9 mouse cellular contexts compared by ENCODE assay signal in the genomic region with DNA sequence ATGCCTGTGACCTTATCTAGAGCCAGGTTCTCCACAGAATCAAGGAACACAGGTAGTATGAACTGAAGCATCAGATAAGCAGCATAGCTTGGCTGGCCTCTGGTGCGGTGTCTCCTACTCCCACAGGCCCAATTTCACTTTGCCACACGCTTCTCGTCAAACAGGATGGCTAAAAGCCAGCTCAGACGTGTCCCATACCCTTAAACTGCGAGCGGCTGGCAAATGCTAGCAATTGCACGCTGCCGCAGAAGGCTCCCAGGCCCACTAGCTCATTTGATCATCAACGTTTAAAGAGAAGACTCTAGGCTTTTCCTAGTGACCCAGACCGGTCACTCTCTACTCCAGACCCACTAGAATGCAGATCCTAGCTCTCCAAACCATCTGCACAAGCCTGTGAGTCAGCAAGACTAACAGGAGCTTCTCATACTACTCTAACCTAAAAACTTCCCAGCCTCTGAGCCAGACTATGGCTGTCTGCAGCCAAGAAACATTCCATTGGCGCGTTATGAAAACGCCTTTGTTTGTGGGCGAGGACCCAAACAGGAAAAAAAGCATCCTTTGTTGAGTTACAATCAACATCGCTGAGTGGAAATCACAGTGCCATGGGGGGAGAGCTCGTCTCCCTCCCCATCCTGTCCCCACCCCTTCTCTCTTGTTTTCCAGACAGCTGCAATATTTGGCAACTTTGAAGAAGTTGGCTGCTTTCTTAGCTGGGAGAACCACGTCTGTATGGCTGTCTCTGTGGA. TPM values are rescaled to one million over a fixed set of nuclear protein-coding genes. Genes with fewer than 3 reads are reported as not detected.
DNase-seq lines count a peak whose midpoint lies in the region; ATAC-seq and TF ChIP-seq lines count a peak whose summit lies in the region.
"Had no signal": no experiment of that assay in that cellular context is flagged by ENCODE, and none has a peak within 500 bp of the region (broad histone marks: within the 10 kb centered on the region; RNA-seq: fewer than 3 reads in every experiment).

No protein-coding gene starts in this region.

- TF ChIP-seq POLR2A in cerebellum, adult 2 months (IDR thresholded peaks at IDR 0.05; ENCODE audit: borderline replicate concordance, insufficient read depth, low read length), result no peak

- no peaks in the 10 kb centered on the region for H3K27me3 ChIP-seq in cerebellum, adult 2 months (ENCODE audit: control insufficient read depth, insufficient read depth, low read length)
- H3K27me3 ChIP-seq in hindbrain, postnatal 0 days (ENCODE audit: insufficient read depth, low read length), result no peaks in the 10 kb centered on the region

- H3K4me2 ChIP-seq in hindbrain, postnatal 0 days (ENCODE audit: low read depth, low read length), result no peak overlapping the region

- no peak overlapping the region for H3K4me3 ChIP-seq in cerebellum, adult 2 months (replicated peaks; ENCODE audit: insufficient read depth, low read depth, low read length)
- no peak overlapping the region for H3K4me3 ChIP-seq in hindbrain, postnatal 0 days (ENCODE audit: low read length)

- no peaks in the 10 kb centered on the region for H3K4me1 ChIP-seq in cerebellum, adult 2 months (ENCODE audit: control insufficient read depth, insufficient read depth, low read length)
- H3K4me1 ChIP-seq in hindbrain, postnatal 0 days (ENCODE audit: insufficient read depth, low read length), result peaks cover 3% of the 10 kb centered on the region; the same call in 1 of the 2 replicates

- no peak overlapping the region for H3K9ac ChIP-seq in hindbrain, postnatal 0 days (replicated peaks; ENCODE audit: low read length)
- H3K9ac ChIP-seq: liver, embryonic 14.5 days had no signal

- DNase-seq in cerebellum, adult 2 months, result peak; percentile 17 to 54
- DNase-seq in cerebellum, adult 8-10 months, result no peak
- peak; percentile 58 for DNase-seq in urinary bladder, postnatal 14 days (ENCODE audit: low spot score)
- DNase-seq in urinary bladder, postnatal 4 days (ENCODE audit: low spot score in 2 of 2), result no peak
- DNase-seq in hindbrain, postnatal 0 days (ENCODE audit: low spot score), result peak; percentile 50
- peak; percentile 26 to 43 for DNase-seq in left cerebral cortex, postnatal 36 days (ENCODE audit: low spot score in 2 of 2)
- peak; percentile 52 for DNase-seq in testis, postnatal 10 days (ENCODE audit: low spot score)
- no peak for DNase-seq in spleen, adult 18-20 months

- peak overlapping the region; percentile 59; the same call in 1 of the 2 replicates for H3K27ac ChIP-seq in cerebellum, adult 2 months (ENCODE audit: insufficient read depth, low read length)
- peak overlapping the region; percentile 42; the same call in 1 of the 2 replicates for H3K27ac ChIP-seq in hindbrain, postnatal 0 days
- H3K27ac ChIP-seq: liver, embryonic 14.5 days had no signal

- H3K9me3 ChIP-seq in hindbrain, postnatal 0 days (ENCODE audit: low read length), result no peaks in the 10 kb centered on the region

- WGBS in cerebellum, adult 2 months, result 28% methylated on average over 17 of the region's 17 CpGs
- 38% methylated on average over 17 of the region's 17 CpGs for WGBS in hindbrain, postnatal 0 days

- H3K36me3 ChIP-seq in hindbrain, postnatal 0 days (ENCODE audit: insufficient read depth, low read length), result no peaks in the 10 kb centered on the region

- intact Hi-C loops in left cerebral cortex, postnatal 36 days (cut with DNase I), result no loop called here

- no peak for TF ChIP-seq CTCF in cerebellum, adult 2 months (IDR thresholded peaks at IDR 0.05; ENCODE audit: borderline replicate concordance, insufficient read depth, low read depth, low read length)
- no peak for TF ChIP-seq CTCF in hindbrain, postnatal 0 days (IDR thresholded peaks at IDR 0.05; ENCODE audit: low read depth)

- peak; percentile 54; the same call in 1 of the 2 replicates for ATAC-seq in hindbrain, postnatal 0 days

RNA-seq across cellular contexts. Expression of a gene that starts 3.5 kb away (rescaled TPM):
- 64.2 and 65.4 TPM in 2 replicates for polyA plus RNA-seq in cerebellum, adult 2 months (2012; rRNA removed)
- total RNA-seq in hindbrain, postnatal 0 days (2014; rRNA removed), result 3.6 and 6.1 TPM in 2 replicates
- polyA plus RNA-seq in hindbrain, postnatal 0 days (2015; fragmentation: Nextera tagmentation; extraction: Ambion mirVana), result 3.7 and 5.1 TPM in 2 replicates
- total RNA-seq in left cerebral cortex, postnatal 36 days (2021), result 10 to 100 TPM; 27.6 to 32.4 TPM

RNA-seq across cellular contexts. Expression of a gene that starts 17.3 kb away (rescaled TPM):
- not detected in 2 replicates for polyA plus RNA-seq in cerebellum, adult 2 months (2012; rRNA removed)
- not detected in 2 replicates for total RNA-seq in hindbrain, postnatal 0 days (2014; rRNA removed)
- polyA plus RNA-seq in hindbrain, postnatal 0 days (2015; fragmentation: Nextera tagmentation; extraction: Ambion mirVana), result not detected in 2 replicates
- total RNA-seq in left cerebral cortex, postnatal 36 days (2021), result under 1 TPM in 1 of 2 experiments, not detected in 1; 0.27 TPM

RNA-seq across cellular contexts. Expression of a gene that starts 22.4 kb away (rescaled TPM):
- polyA plus RNA-seq in cerebellum, adult 2 months (2012; rRNA removed), result 608 and 627 TPM in 2 replicates
- 194 and 224 TPM in 2 replicates for total RNA-seq in hindbrain, postnatal 0 days (2014; rRNA removed)
- 511 and 516 TPM in 2 replicates for polyA plus RNA-seq in hindbrain, postnatal 0 days (2015; fragmentation: Nextera tagmentation; extraction: Ambion mirVana)
- total RNA-seq in left cerebral cortex, postnatal 36 days (2021), result 100 to 1,000 TPM; 198 to 199 TPM

RNA-seq across cellular contexts. Expression of a gene that starts 30.4 kb away (rescaled TPM):
- not detected in 2 replicates for polyA plus RNA-seq in cerebellum, adult 2 months (2012; rRNA removed)
- not detected in 2 replicates for total RNA-seq in hindbrain, postnatal 0 days (2014; rRNA removed)
- polyA plus RNA-seq in hindbrain, postnatal 0 days (2015; fragmentation: Nextera tagmentation; extraction: Ambion mirVana), result not detected in 2 replicates
- total RNA-seq in left cerebral cortex, postnatal 36 days (2021), result not detected

RNA-seq across cellular contexts. Expression of a gene that starts 37.8 kb away (rescaled TPM):
- polyA plus RNA-seq in cerebellum, adult 2 months (2012; rRNA removed), result 309 and 332 TPM in 2 replicates
- total RNA-seq in hindbrain, postnatal 0 days (2014; rRNA removed), result 288 and 293 TPM in 2 replicates
- polyA plus RNA-seq in hindbrain, postnatal 0 days (2015; fragmentation: Nextera tagmentation; extraction: Ambion mirVana), result 392 and 401 TPM in 2 replicates
- 100 to 1,000 TPM; 127 to 144 TPM for total RNA-seq in left cerebral cortex, postnatal 36 days (2021)

Comparison
In these comparisons a context has a peak if more than half of its experiments do, and no peak if none do; other contexts are left out.
1. DNase-seq: peak in cerebellum, adult 2 months (2 of 2), urinary bladder, postnatal 14 days (single experiment), hindbrain, postnatal 0 days (single experiment), left cerebral cortex, postnatal 36 days (2 of 2) and testis, postnatal 10 days (single experiment); none in cerebellum, adult 8-10 months (single experiment), urinary bladder, postnatal 4 days (0 of 2) and spleen, adult 18-20 months (0 of 2).